Mouse (Mus musculus): ENCODE results near the gene Gulp1.

GRCm38 (mm10) chr1:44598312-44598711 is 47.0 kb downstream of the Gulp1 start:
- no peak for TF ChIP-seq CTCF (IDR thresholded peaks at IDR 0.05; ENCODE audit: low read depth, low read length)
- no peak for TF ChIP-seq POLR2A (IDR thresholded peaks at IDR 0.05; ENCODE audit: extremely low read depth, insufficient read depth, low read length)

All from liver, adult 2 months (tissue).